Mouse (Mus musculus) stomach, postnatal 0 days (tissue): Measurements from ENCODE around the gene Cfap46.

Experiments used
- CTCF ChIP-seq: IDR thresholded peaks from 2 replicates; pipeline ENCODE4 v1.5.1; 2016; ENCODE audit warnings: antibody characterized with exemption, low read depth, mild to moderate bottlenecking, moderate library complexity
- EP300 ChIP-seq: optimal IDR thresholded peaks from 2 replicates; pipeline ENCODE3; 2016; ENCODE audit warnings: antibody characterized with exemption

GRCm38 (mm10) chr7:139633393-139633792 lies 50.2 kb downstream of the Cfap46 start:
- TF ChIP-seq CTCF = no peak
- no peak for TF ChIP-seq EP300
